Mouse (Mus musculus): ENCODE data around the gene Nfe2l3.
"Not testable (repeated sequence)": the region's sequence is repeated elsewhere in the genome, so short reads cannot be mapped to it uniquely, and the experiment has no call there.

The Nfe2l3 gene

DNA sequence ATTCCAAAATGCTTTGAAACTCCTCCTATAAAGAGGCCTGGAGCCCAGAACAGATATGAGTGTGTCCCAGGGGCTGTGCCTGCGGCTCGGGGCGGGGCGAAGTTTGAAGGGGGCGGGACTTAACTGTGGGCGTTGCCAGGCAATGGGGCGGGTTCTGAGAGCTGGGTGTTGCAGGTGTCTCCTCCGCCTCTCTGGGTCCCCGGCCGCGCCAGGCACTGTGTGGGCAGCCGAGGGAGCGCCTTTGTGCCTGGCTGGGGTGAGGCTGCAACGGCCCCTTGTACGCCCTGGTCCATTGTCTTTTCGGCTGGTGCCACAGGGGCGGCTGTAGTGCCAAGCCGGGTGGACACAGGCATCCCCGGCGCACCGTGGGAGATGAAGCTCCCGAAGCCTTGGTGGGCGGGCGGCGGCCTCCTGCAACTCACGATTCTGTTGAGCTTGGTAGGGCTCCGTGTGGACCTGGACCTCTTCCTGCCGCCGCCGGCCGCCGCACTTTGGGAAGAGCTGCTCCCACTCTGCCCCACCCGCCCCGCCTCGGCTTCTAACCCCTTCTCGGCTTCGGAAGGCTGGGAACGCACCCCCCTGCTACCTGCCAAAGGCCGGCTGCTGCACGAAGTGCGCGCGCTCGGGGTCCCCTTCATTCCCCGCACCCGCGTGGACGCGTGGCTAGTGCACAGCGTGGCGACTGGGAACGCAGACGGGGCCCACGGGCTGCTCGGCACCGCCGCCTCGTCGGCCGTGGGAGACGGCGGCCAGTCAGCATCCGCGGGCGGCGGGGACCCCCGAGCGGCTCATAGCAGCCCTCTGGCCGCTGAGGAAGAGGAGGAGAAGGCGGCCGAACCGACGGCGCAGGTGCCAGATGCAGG lies at the start of gene Nfe2l3:
TSS of gene Nfe2l3 (plus strand) at position 136 of the 863 bp plus-strand sequence.
- TF ChIP-seq POU5F1 (IDR thresholded peaks at IDR 0.05; ENCODE audit: borderline replicate concordance, low read length) (no peak), NANOG (IDR thresholded peaks at IDR 0.05; ENCODE audit: borderline replicate concordance, low read length) (no peak), CTCF (conservative IDR thresholded peaks at IDR 0.05; ENCODE audit: low read length) (no peak)
- H3K36me3 ChIP-seq (ENCODE audit: insufficient read depth, low read length), result no peaks in the 10 kb centered on the region
- H3K9me3 ChIP-seq (ENCODE audit: low read length), result no peaks in the 10 kb centered on the region
- peaks cover 41% of the 10 kb centered on the region for H3K4me1 ChIP-seq (replicated peaks; ENCODE audit: low read depth, low read length)
- H3K4me3 ChIP-seq (replicated peaks; ENCODE audit: low read length), result peak within 1 kb of the TSS; percentile 86
- peaks cover 69% of the 10 kb centered on the region for H3K27me3 ChIP-seq (ENCODE audit: insufficient read depth, low read length)

DNA sequence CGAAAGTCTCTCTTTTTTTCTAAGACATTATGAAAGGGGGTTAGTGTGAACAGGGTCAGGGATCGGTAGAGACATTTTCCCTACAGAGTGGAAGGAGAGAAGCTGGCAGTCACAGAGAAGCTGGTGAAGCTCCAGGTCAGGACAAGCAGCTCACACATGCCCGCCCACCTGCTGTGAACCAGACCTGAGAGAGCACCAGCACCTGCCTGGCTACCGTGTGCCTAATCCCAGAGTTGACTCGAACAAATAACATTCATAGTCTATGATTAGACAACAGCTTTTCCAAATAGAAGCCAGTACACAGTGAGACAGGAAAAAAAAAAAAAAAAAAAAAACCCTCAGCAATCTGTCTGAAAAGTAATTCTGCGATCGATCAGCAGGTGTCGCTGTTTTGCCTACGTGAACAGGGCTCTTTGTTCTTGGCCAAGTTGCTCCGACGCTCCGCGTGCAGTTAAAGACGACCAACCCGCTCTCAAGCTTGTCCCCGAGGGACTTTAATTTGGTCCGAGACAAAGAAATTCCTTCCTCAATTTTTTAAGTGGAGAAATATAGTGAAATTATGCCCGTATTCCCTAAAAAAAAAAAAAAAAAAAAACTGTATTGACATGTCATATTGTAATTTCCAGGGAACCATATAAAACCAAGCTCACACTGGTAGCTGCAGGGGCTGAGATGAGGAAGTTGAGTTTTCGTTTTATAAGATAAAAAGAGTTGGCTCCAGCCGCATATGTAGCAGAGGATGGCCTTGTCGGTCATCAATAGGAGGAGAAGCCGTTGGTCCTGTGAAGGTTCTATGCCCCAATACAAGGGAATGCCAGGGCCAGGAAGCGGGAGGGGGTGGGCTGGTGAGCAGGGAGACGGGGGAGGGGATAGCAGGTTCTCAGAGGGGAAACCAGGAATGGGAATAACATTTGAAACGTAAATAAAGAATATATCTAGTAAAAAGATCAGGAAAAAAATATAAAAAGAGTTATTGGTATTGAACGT lies 48.4 kb upstream of the Nfe2l3 start:
- Histone ChIP-seq H3K36me3 (ENCODE audit: insufficient read depth, low read length) (no peaks in the 10 kb centered on the region), H3K4me3 (replicated peaks; ENCODE audit: low read length) (no peak overlapping the region), H3K27me3 (ENCODE audit: insufficient read depth, low read length) (peaks cover 15% of the 10 kb centered on the region), H3K9me3 (ENCODE audit: low read length) (no peaks in the 10 kb centered on the region), H3K4me1 (replicated peaks; ENCODE audit: low read depth, low read length) (peaks cover 53% of the 10 kb centered on the region)
- TF ChIP-seq CTCF (conservative IDR thresholded peaks at IDR 0.05; ENCODE audit: low read length) (peak; percentile 92), NANOG (IDR thresholded peaks at IDR 0.05; ENCODE audit: borderline replicate concordance, low read length) (no peak)

DNA sequence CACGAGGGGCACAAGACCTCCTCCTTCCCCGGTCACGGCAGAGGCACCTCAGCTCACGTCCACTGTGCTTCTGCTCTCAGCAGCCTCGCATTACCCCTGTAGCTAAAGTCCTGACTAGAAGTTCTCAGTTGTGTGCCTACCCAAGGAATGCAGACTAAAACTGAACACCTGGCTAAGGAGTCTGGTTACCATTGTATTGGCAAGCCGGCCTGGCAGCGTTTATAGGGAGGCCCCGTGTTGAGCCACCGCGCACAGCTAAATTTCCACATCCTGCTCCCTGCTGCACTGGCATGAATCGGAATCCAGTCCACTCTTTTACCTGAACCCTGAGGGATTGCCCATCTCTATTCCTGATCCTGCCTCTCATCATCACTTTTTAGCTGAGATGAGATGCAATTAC lies 42.0 kb upstream of the Nfe2l3 start:
- H3K36me3 ChIP-seq (ENCODE audit: insufficient read depth, low read length), result no peaks in the 10 kb centered on the region
- TF ChIP-seq NANOG (IDR thresholded peaks at IDR 0.05; ENCODE audit: borderline replicate concordance, low read length), result no peak
- no peak for TF ChIP-seq POU5F1 (IDR thresholded peaks at IDR 0.05; ENCODE audit: borderline replicate concordance, low read length)
- TF ChIP-seq CTCF (conservative IDR thresholded peaks at IDR 0.05; ENCODE audit: low read length), result no peak
- no peaks in the 10 kb centered on the region for H3K9me3 ChIP-seq (ENCODE audit: low read length)
- no peak overlapping the region for H3K4me3 ChIP-seq (replicated peaks; ENCODE audit: low read length)
- H3K4me1 ChIP-seq (replicated peaks; ENCODE audit: low read depth, low read length), result peaks cover 11% of the 10 kb centered on the region; the same call in 1 of the 2 replicates
- H3K27me3 ChIP-seq (ENCODE audit: insufficient read depth, low read length), result peaks cover 9% of the 10 kb centered on the region

DNA sequence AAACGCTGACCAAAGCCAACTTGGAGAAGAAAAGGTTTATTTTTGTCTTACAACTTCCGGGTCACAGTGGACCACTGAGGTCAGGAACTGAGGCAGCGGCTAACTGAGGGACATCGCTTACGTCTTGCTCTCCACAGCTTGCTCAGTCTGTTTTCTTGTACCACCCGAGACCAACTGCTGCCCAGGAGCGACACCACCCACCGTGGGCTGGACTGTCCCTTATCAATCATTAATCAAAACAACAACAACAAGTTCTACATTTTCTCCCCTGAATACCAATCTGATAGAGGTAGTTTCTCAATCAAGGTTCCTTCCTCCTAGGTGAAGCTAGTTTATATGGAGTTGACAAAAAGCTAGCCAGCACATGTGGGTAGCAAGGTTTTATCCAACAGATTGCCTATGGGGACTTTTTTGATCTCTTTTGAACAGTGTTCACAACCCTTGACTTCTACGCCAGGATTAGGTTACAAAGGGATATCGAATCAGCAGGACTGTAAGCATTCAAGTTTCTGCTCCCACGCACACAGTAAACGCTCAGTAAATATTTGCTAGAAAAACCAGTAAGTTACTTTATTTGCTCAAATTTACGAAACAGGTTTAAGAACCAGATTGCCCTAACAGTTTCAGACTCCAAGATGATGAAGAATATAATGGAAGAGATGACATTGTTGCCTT lies 40.5 kb upstream of the Nfe2l3 start:
- H3K9me3 ChIP-seq (ENCODE audit: low read length), result no peaks in the 10 kb centered on the region
- no peak for TF ChIP-seq NANOG (IDR thresholded peaks at IDR 0.05; ENCODE audit: borderline replicate concordance, low read length)
- no peak for TF ChIP-seq POU5F1 (IDR thresholded peaks at IDR 0.05; ENCODE audit: borderline replicate concordance, low read length)
- TF ChIP-seq CTCF (conservative IDR thresholded peaks at IDR 0.05; ENCODE audit: low read length), result no peak
- peaks cover 18% of the 10 kb centered on the region for H3K4me1 ChIP-seq (replicated peaks; ENCODE audit: low read depth, low read length)
- H3K27me3 ChIP-seq (ENCODE audit: insufficient read depth, low read length), result 0 out of 2 replicates have a peak, but pooled peaks cover 3% of the 10 kb centered on the region
- no peak overlapping the region for H3K4me3 ChIP-seq (replicated peaks; ENCODE audit: low read length)
- H3K36me3 ChIP-seq (ENCODE audit: insufficient read depth, low read length), result no peaks in the 10 kb centered on the region

DNA sequence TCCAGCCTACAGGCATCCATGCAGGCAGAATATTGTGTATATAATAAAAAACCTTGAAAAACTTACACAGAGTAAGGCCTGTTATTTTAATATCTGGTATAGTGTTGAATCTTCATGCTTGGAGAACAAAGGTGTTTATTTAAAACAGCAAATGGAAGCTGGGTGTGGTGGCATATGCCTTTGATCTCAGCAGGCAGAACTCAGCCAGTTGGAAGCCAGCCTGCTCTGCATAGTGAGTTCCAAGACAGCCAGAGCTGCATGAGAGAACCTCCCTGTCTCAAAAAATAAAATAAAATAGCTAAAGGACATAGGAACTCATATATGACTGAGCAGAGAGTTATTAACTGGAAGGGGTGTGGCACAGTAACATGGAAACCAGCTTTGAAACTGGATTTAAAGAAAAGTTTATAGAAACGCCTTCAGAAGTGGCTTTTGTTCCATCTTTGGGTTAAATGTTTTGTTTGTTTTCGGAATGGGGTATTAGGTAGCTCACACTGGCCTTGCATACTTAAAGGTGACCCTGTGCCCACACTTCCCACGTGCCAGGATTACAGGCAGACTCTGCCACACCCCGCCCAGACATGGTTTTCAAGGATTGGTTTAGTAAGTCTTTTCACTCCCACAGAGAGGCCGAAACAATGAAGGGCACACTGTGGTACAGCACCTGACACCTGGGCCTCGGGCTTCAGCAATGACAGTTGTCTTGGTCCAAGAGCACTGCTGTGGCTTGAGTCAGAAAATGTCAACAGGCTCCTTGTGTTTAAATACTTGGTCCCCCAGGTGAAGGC lies 38.9 kb upstream of the Nfe2l3 start:
- Histone ChIP-seq H3K27me3 (ENCODE audit: insufficient read depth, low read length) (0 out of 2 replicates have a peak, but pooled peaks cover 2% of the 10 kb centered on the region), H3K4me1 (replicated peaks; ENCODE audit: low read depth, low read length) (peaks cover 19% of the 10 kb centered on the region), H3K36me3 (ENCODE audit: insufficient read depth, low read length) (no peaks in the 10 kb centered on the region), H3K9me3 (ENCODE audit: low read length) (no peaks in the 10 kb centered on the region), H3K4me3 (replicated peaks; ENCODE audit: low read length) (no peak overlapping the region)
- TF ChIP-seq CTCF (conservative IDR thresholded peaks at IDR 0.05; ENCODE audit: low read length) (no peak), POU5F1 (IDR thresholded peaks at IDR 0.05; ENCODE audit: borderline replicate concordance, low read length) (no peak), NANOG (IDR thresholded peaks at IDR 0.05; ENCODE audit: borderline replicate concordance, low read length) (no peak)

DNA sequence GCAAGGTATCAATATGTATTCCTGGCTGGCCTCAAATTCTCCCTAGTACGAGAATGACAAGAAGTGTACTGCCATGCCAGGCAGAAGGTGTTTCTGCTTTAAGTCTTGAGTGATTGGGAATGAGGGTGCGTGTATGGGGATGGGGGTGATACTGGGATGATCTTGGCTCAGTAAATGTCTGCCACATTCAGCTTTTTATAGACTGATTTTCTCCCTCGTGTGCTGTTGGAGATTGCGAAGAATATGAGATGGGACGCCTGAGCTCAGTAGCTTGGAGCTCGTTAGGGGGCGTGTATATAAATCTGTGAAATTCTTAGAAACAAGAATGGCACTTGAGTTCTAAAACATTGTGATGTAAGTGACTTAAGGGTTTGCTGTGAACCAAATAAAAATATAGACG lies 38.1 kb upstream of the Nfe2l3 start:
- not testable (repeated sequence) for H3K36me3 ChIP-seq (ENCODE audit: insufficient read depth, low read length); H3K4me3 ChIP-seq (replicated peaks; ENCODE audit: low read length); H3K9me3 ChIP-seq (ENCODE audit: low read length); H3K27me3 ChIP-seq (ENCODE audit: insufficient read depth, low read length)
- H3K4me1 ChIP-seq (replicated peaks; ENCODE audit: low read depth, low read length), result peaks cover 27% of the 10 kb centered on the region

DNA sequence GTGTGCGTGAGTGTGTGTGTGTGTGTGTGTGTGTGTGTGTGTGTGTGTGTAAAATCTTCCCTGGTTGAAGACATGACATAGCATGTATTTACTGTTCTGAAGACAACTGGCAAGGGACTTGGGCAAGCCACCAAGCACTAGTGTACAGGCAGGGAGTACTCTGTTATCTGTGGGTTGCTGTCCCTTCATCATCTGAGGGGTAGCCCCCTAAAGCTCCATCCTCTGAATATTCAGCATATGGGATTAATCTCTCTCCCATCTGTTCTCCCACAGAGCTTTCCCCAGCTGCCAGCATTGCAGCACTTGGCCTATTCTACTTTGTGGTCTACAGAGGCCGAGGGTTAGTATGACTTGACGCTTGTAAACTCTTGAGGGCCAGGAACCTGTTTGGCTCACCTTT lies 37.5 kb upstream of the Nfe2l3 start:
- not testable (repeated sequence) for H3K27me3 ChIP-seq (ENCODE audit: insufficient read depth, low read length); H3K4me3 ChIP-seq (replicated peaks; ENCODE audit: low read length); H3K9me3 ChIP-seq (ENCODE audit: low read length); H3K36me3 ChIP-seq (ENCODE audit: insufficient read depth, low read length)
- H3K4me1 ChIP-seq (replicated peaks; ENCODE audit: low read depth, low read length), result peaks cover 33% of the 10 kb centered on the region

DNA sequence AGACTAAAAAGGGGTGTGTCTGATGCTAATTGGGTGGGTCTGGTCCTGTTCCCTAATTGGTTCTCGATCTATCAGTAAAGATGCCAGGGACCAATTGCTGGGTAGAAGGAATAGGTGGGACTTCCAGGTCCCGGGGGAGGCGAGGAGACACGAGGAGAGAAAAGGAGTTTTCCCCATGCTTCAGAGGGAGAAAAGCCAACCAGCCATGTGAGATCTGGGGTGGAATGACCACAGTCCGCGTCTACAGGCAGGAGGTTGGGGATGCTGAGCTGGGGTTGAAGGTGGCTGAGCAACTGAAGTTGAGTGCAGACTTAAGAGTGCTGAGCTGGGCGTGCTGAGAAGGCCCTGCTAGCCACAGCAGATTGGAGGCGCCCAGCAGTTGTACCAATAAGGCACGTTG lies 37.0 kb upstream of the Nfe2l3 start:
- Histone ChIP-seq H3K9me3 (ENCODE audit: low read length) (no peaks in the 10 kb centered on the region), H3K27me3 (ENCODE audit: insufficient read depth, low read length) (no peaks in the 10 kb centered on the region), H3K36me3 (ENCODE audit: insufficient read depth, low read length) (no peaks in the 10 kb centered on the region), H3K4me3 (replicated peaks; ENCODE audit: low read length) (peak overlapping the region; percentile 78), H3K4me1 (replicated peaks; ENCODE audit: low read depth, low read length) (peaks cover 36% of the 10 kb centered on the region)
- TF ChIP-seq CTCF (conservative IDR thresholded peaks at IDR 0.05; ENCODE audit: low read length) (no peak), NANOG (IDR thresholded peaks at IDR 0.05; ENCODE audit: borderline replicate concordance, low read length) (no peak), POU5F1 (IDR thresholded peaks at IDR 0.05; ENCODE audit: borderline replicate concordance, low read length) (no peak)

Data from E14TG2a.4 (cell line).